Mouse (Mus musculus) lung, postnatal 25 days (tissue): Measurements from ENCODE around the gene Olfr1048.
"Not testable (repeated sequence)": the region's sequence is repeated elsewhere in the genome, so short reads cannot be mapped to it uniquely, and the experiment has no call there.

Experiments
- DNase-seq: peaks from one replicate; pipeline ENCODE4 v3.0.0; 2022; ENCODE audit warnings: low spot score

Gene Olfr1048

DNA sequence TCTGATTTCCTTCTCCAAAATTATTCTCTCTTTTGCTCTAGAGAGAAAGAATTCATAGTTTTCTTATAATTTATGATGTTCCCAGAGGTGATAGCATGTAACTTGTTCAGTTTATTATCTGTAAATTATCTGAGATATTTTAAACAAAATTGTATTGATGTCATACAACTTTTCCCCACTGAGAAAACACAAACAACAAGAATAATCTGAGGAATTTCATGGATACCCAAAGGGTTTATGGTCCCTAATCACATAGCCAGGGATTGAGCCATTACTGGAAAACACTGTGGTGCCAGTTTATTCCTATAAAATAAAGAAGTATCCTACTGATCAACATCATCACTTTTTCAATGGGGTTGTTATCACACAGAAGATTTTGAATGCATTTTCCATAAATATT lies at the start of gene Olfr1048:
TSS of gene Olfr1048 (minus strand) at position 101 of the 400 bp plus-strand sequence.
- no peak for DNase-seq

DNA sequence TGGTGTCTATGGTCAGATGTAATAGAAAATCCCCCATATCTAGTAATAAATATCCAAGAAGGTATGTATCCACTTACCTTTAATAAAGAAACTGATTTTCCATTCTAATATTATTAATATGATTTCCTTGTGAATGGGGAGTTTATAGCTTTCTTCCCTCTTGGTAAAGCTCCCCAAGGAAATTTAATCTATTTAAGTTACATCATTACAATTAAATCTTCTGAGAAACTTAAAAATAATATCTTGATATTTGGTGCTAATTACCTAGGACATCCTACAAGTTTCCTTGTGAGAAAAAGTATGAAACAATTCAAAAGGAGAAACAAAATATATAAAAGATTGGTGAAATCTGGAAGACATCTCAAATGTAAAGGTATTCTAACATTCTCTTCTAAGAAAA lies 38.9 kb upstream of the Olfr1048 start, which contains the start of gene Olfr1051:
TSS of gene Olfr1051 (minus strand) at position 101 of the 400 bp plus-strand sequence.
- DNase-seq: not testable (repeated sequence)

DNA sequence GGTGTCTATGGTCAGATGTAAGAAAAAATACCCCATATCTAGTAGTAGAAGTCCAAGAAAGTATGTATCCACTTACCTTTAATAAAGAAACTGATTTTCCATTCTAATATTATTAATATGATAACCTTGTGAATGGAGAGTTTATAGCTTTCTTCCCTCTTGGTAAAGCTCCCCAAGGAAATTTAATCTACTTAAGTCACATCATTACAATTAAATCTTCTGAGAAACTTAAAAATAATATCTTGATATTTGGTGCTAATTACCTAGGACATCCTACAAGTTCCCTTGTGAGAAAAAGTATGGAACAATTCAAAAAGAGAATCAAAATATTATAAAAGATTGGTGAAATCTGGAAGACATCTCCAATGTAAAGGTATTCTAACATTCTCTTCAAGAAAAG lies 18.1 kb upstream of the Olfr1048 start, which contains the start of gene Olfr1049:
TSS of gene Olfr1049 (minus strand) at position 101 of the 400 bp plus-strand sequence.
- not testable (repeated sequence) for DNase-seq

DNA sequence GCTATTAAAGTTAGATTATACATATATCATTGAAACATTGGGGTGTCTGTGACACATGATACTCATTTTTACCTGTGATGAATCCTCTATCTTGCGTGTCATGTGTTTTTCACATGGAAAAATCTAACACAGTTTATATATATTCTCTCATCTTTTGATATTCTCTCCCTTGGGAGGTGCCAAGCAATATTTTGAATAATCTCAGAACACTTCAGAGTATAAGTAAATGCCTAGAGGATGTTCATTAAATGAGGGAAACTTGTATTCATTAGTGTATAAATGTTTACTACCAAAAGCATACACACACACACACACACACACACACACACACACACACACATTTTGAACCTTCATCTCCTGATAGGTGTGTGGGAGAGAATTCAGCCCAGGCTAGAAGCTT lies 8.8 kb downstream of the Olfr1048 start, which contains the start of gene Olfr1047:
TSS of gene Olfr1047 (minus strand) at position 101 of the 400 bp plus-strand sequence.
- DNase-seq: no peak

DNA sequence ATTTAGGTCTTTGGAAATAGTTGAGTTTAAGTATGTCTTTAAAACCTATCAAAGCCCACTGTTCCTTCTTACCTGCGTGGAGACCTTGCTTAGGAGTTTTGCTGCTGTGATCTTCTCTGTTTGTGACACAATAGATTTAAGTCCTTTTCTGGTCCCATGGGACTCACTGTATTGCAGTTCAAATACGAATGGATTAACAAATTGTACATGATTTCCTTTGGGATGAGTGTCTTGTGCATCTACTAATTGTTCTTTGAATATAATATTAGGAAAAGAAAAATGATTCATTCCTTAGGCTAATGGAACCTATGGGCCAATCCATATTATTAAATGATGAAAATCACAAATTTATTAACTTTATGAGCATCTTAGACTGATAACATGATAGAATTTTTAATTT lies 20.9 kb downstream of the Olfr1048 start, which contains the start of gene Olfr1046:
TSS of gene Olfr1046 (minus strand) at position 101 of the 400 bp plus-strand sequence.
- no peak for DNase-seq

DNA sequence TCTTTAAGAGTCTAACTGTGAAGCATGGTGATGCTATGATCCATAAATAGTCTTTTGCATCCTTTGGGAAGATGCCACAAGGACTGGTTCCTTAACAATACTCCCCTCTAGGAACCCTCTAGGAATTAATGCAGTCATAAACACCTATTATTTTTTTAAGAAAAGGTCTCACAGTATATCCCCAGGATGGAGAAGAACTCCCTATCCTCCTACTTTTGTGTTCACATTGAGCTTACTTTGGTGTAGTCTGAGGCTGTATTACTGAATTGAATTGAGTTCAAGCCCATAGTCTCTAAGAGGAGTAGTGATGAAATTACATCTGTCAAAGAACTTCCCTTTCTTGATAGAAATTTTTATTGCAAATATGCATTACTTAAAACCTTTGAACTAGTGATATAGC lies 37.2 kb downstream of the Olfr1048 start, which contains the start of gene Olfr1045:
TSS of gene Olfr1045 (minus strand) at position 101 of the 400 bp plus-strand sequence.
- DNase-seq: no peak

DNA sequence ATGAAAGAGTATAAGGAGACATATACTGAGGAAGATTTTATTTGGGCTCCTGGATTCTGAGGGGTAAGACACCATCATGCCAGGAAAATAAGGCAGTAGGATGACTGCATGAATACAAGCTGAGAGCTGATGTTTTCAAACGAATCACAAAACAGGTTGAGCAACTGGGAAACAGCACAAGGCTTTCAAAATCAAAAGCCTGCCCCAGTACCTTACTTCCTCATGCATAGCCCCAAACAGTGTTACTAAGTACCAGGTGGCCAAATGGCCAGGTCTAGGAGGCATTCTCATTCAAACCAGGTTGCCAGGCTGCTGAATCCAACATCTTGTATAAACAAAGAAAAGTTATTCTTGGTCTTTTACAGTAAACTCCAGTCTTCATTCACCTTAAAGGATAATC lies 44.2 kb downstream of the Olfr1048 start:
- no peak for DNase-seq

DNA sequence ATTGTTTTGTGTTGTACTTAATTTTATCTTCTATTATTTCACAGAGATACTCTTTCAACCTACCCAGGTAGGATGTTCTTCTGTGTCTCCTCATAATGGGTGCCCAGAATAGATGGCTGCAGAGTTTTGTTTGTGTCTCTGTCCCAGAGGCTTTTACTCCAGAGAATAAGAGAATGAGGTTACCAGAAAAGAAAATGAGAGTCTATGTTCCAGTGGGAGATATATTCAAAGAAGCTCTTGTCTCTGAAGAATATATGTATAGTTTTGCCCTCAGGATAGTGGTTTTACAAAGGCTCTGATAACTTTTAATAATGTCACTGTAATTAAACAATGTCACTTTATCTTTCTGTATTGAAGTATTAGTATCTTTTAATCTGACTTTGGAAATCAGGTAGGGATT lies 54.5 kb downstream of the Olfr1048 start, which contains the start of gene Olfr52:
TSS of gene Olfr52 (minus strand) at position 101 of the 400 bp plus-strand sequence.
- no peak for DNase-seq
